ENCODE assay signal across 18 mouse cellular contexts in genomic region chr6:87807735-87808440, GRCm38 (mm10). TPM values are rescaled to one million over a fixed set of nuclear protein-coding genes. Genes with fewer than 3 reads are reported as not detected.
A peak's percentile ranks its signal among the peaks of the same experiment; 100 is the strongest.
DNase-seq lines count a peak whose midpoint lies in the region; ATAC-seq lines count a peak whose summit lies in the region.
"Had no signal": no experiment of that assay in that cellular context is flagged by ENCODE, and none has a peak within 500 bp of the region (broad histone marks: within the 10 kb centered on the region; RNA-seq: fewer than 3 reads in every experiment).

No protein-coding gene starts in this region.

- H3K4me3 ChIP-seq in midbrain, embryonic 11.5 days (ENCODE audit: low read depth, low read length): no peak overlapping the region
- no peak overlapping the region for H3K4me3 ChIP-seq in midbrain, embryonic 14.5 days (replicated peaks; ENCODE audit: low read depth, low read length)
- H3K4me3 ChIP-seq in liver, embryonic 12.5 days: peak overlapping the region; percentile 72
- H3K4me3 ChIP-seq: embryonic facial prominence, embryonic 12.5 days; heart, embryonic 10.5 days; limb, embryonic 15.5 days; midbrain, embryonic 10.5 days had no signal

- H3K9me3 ChIP-seq in midbrain, embryonic 11.5 days (ENCODE audit: control insufficient read depth, low read length): no peaks in the 10 kb centered on the region
- no peaks in the 10 kb centered on the region for H3K9me3 ChIP-seq in midbrain, embryonic 14.5 days (ENCODE audit: control insufficient read depth, low read length)
- H3K9me3 ChIP-seq in liver, embryonic 12.5 days (replicated peaks): no peaks in the 10 kb centered on the region
- H3K9me3 ChIP-seq: embryonic facial prominence, embryonic 12.5 days; heart, embryonic 10.5 days; limb, embryonic 15.5 days; midbrain, embryonic 10.5 days had no signal

- no peaks in the 10 kb centered on the region for H3K27me3 ChIP-seq in midbrain, embryonic 11.5 days (ENCODE audit: control insufficient read depth, insufficient read depth, low read length)
- no peaks in the 10 kb centered on the region for H3K27me3 ChIP-seq in midbrain, embryonic 14.5 days (ENCODE audit: control insufficient read depth, insufficient read depth, low read length)
- no peaks in the 10 kb centered on the region for H3K27me3 ChIP-seq in liver, embryonic 12.5 days (replicated peaks)
- H3K27me3 ChIP-seq: embryonic facial prominence, embryonic 12.5 days; limb, embryonic 15.5 days had no signal

- H3K27ac ChIP-seq in midbrain, embryonic 11.5 days (ENCODE audit: low read depth, low read length): no peak overlapping the region
- H3K27ac ChIP-seq in midbrain, embryonic 14.5 days (replicated peaks; ENCODE audit: low read depth, low read length): no peak overlapping the region
- peak overlapping the region; percentile 98 for H3K27ac ChIP-seq in liver, embryonic 12.5 days
- H3K27ac ChIP-seq: embryonic facial prominence, embryonic 12.5 days; hindbrain, embryonic 14.5 days; limb, embryonic 15.5 days; midbrain, embryonic 10.5 days had no signal

- ATAC-seq in midbrain, embryonic 11.5 days (ENCODE audit: low FRiP score): no peak
- no peak for ATAC-seq in midbrain, embryonic 14.5 days (ENCODE audit: low FRiP score, low TSS enrichment)
- 0 out of 2 replicates have a peak, but pooled peaks have one; percentile 18 for ATAC-seq in erythroblast, adult 5-6 weeks (replicated peaks; ENCODE audit: low FRiP score, poor library complexity, severe bottlenecking)
- no peak for ATAC-seq in liver, embryonic 12.5 days
- ATAC-seq: intestine, embryonic 16.5 days had no signal

- peaks cover 8% of the 10 kb centered on the region for H3K4me1 ChIP-seq in midbrain, embryonic 11.5 days (ENCODE audit: control insufficient read depth, insufficient read depth, low read length)
- peaks cover 8% of the 10 kb centered on the region; the same call in 1 of the 2 replicates for H3K4me1 ChIP-seq in midbrain, embryonic 14.5 days (ENCODE audit: control insufficient read depth, insufficient read depth, low read length)
- peaks cover 78% of the 10 kb centered on the region for H3K4me1 ChIP-seq in liver, embryonic 12.5 days

- H3K4me2 ChIP-seq in midbrain, embryonic 11.5 days: no peak overlapping the region
- H3K4me2 ChIP-seq in midbrain, embryonic 14.5 days (ENCODE audit: low read length): no peak overlapping the region
- peak overlapping the region; percentile 86 for H3K4me2 ChIP-seq in liver, embryonic 12.5 days
- H3K4me2 ChIP-seq: embryonic facial prominence, embryonic 12.5 days; hindbrain, embryonic 14.5 days; limb, embryonic 15.5 days had no signal

- no peak overlapping the region for H3K9ac ChIP-seq in midbrain, embryonic 11.5 days (ENCODE audit: low read length)
- H3K9ac ChIP-seq in midbrain, embryonic 14.5 days (replicated peaks; ENCODE audit: low read length): no peak overlapping the region
- H3K9ac ChIP-seq in liver, embryonic 12.5 days: peak overlapping the region; percentile 93
- H3K9ac ChIP-seq: embryonic facial prominence, embryonic 12.5 days; hindbrain, embryonic 14.5 days; limb, embryonic 15.5 days had no signal

- peak; percentile 54 for DNase-seq in midbrain, embryonic 11.5 days (ENCODE audit: low spot score, missing footprints)
- DNase-seq in midbrain, embryonic 14.5 days: no peak
- DNase-seq in layer of hippocampus, adult 9-11 months: no peak
- no peak for DNase-seq in cerebellum, postnatal 14 days
- DNase-seq in left cerebral cortex, postnatal 36 days (ENCODE audit: low spot score in 2 of 2): no peak
- DNase-seq: adrenal gland, adult 8-10 months; cerebellum, adult 18-20 months; gastrocnemius, postnatal 10 days; lung, postnatal 14 days; thymus, adult 2 months had no signal

- H3K36me3 ChIP-seq in midbrain, embryonic 11.5 days (ENCODE audit: control insufficient read depth, insufficient read depth, low read length): no peaks in the 10 kb centered on the region
- H3K36me3 ChIP-seq in midbrain, embryonic 14.5 days (ENCODE audit: control insufficient read depth, insufficient read depth, low read length): 0 out of 2 replicates have a peak, but pooled peaks cover 2% of the 10 kb centered on the region
- peaks cover 40% of the 10 kb centered on the region for H3K36me3 ChIP-seq in liver, embryonic 12.5 days
- H3K36me3 ChIP-seq: heart, embryonic 10.5 days had no signal

- intact Hi-C loops in left cerebral cortex, postnatal 36 days (cut with DNase I): no loop called here

- WGBS in midbrain, embryonic 11.5 days: 84% methylated on average over 4 of the region's 4 CpGs
- WGBS in midbrain, embryonic 14.5 days: 85% methylated on average over 4 of the region's 4 CpGs
- WGBS in liver, embryonic 12.5 days (ENCODE audit: insufficient replicate concordance): 59% methylated on average over 4 of the region's 4 CpGs

RNA-seq across cellular contexts. Expression of gene Rab43, which starts 4.1 kb away (rescaled TPM):
- polyA plus RNA-seq in midbrain, embryonic 11.5 days (2014; fragmentation: Nextera tagmentation; extraction: Ambion mirVana): 7.7 and 8.0 TPM in 2 replicates
- 9.2 and 9.8 TPM in 2 replicates for polyA plus RNA-seq in midbrain, embryonic 14.5 days (2014; fragmentation: Nextera tagmentation; extraction: Ambion mirVana)
- total RNA-seq in erythroblast, adult 5-6 weeks (2015; ENCODE audit: low replicate concordance): 173 and 230 TPM in 2 replicates
- total RNA-seq in erythroblast, adult 5-6 weeks (2017; ENCODE audit: low replicate concordance): 219 and 239 TPM in 2 replicates
- polyA plus RNA-seq in liver, embryonic 12.5 days (2016; fragmentation: Nextera tagmentation; extraction: Ambion mirVana): 28.6 and 30.5 TPM in 2 replicates
- total RNA-seq in left cerebral cortex, postnatal 36 days (2021): 10 to 100 TPM; 14.1 to 18.1 TPM

RNA-seq across cellular contexts. Expression of gene Gm45140, which starts 27.7 kb away (rescaled TPM):
- polyA plus RNA-seq in midbrain, embryonic 11.5 days (2014; fragmentation: Nextera tagmentation; extraction: Ambion mirVana): 1.9 and 4.0 TPM in 2 replicates
- 2.0 and 4.6 TPM in 2 replicates for polyA plus RNA-seq in midbrain, embryonic 14.5 days (2014; fragmentation: Nextera tagmentation; extraction: Ambion mirVana)
- total RNA-seq in erythroblast, adult 5-6 weeks (2015; ENCODE audit: low replicate concordance): 1.3 TPM in 2 replicates
- total RNA-seq in erythroblast, adult 5-6 weeks (2017; ENCODE audit: low replicate concordance): 12.8 and 18.0 TPM in 2 replicates
- polyA plus RNA-seq in liver, embryonic 12.5 days (2016; fragmentation: Nextera tagmentation; extraction: Ambion mirVana): 5.0 and 7.1 TPM in 2 replicates
- 1 to 10 TPM; 1.4 to 3.0 TPM for total RNA-seq in left cerebral cortex, postnatal 36 days (2021)

RNA-seq across cellular contexts. Expression of gene Gp9, which starts 30.0 kb away (rescaled TPM):
- 1.8 and 2.5 TPM in 2 replicates for polyA plus RNA-seq in midbrain, embryonic 11.5 days (2014; fragmentation: Nextera tagmentation; extraction: Ambion mirVana)
- polyA plus RNA-seq in midbrain, embryonic 14.5 days (2014; fragmentation: Nextera tagmentation; extraction: Ambion mirVana): 0.59 and 0.66 TPM in 2 replicates
- 5.4 and 7.7 TPM in 2 replicates for total RNA-seq in erythroblast, adult 5-6 weeks (2015; ENCODE audit: low replicate concordance)
- total RNA-seq in erythroblast, adult 5-6 weeks (2017; ENCODE audit: low replicate concordance): 4.9 and 5.6 TPM in 2 replicates
- polyA plus RNA-seq in liver, embryonic 12.5 days (2016; fragmentation: Nextera tagmentation; extraction: Ambion mirVana): 40.9 and 44.2 TPM in 2 replicates
- 1 to 10 TPM; 1.3 to 1.9 TPM for total RNA-seq in left cerebral cortex, postnatal 36 days (2021)
- total RNA-seq: gastrocnemius, postnatal 10 days had no signal

RNA-seq across cellular contexts. Expression of gene Isy1, which starts 30.7 kb away (rescaled TPM):
- polyA plus RNA-seq in midbrain, embryonic 11.5 days (2014; fragmentation: Nextera tagmentation; extraction: Ambion mirVana): 66.4 and 71.5 TPM in 2 replicates
- polyA plus RNA-seq in midbrain, embryonic 14.5 days (2014; fragmentation: Nextera tagmentation; extraction: Ambion mirVana): 21.9 and 23.9 TPM in 2 replicates
- 3.7 and 6.3 TPM in 2 replicates for total RNA-seq in erythroblast, adult 5-6 weeks (2015; ENCODE audit: low replicate concordance)
- 3.5 and 5.0 TPM in 2 replicates for total RNA-seq in erythroblast, adult 5-6 weeks (2017; ENCODE audit: low replicate concordance)
- 59.5 and 62.4 TPM in 2 replicates for polyA plus RNA-seq in liver, embryonic 12.5 days (2016; fragmentation: Nextera tagmentation; extraction: Ambion mirVana)
- 10 to 100 TPM; 24.3 to 39.2 TPM for total RNA-seq in left cerebral cortex, postnatal 36 days (2021)

RNA-seq across cellular contexts. Expression of gene Cnbp, which starts 43.0 kb away (rescaled TPM):
- polyA plus RNA-seq in midbrain, embryonic 11.5 days (2014; fragmentation: Nextera tagmentation; extraction: Ambion mirVana): 1,266 and 1,289 TPM in 2 replicates
- polyA plus RNA-seq in midbrain, embryonic 14.5 days (2014; fragmentation: Nextera tagmentation; extraction: Ambion mirVana): 553 and 588 TPM in 2 replicates
- 121 and 143 TPM in 2 replicates for total RNA-seq in erythroblast, adult 5-6 weeks (2015; ENCODE audit: low replicate concordance)
- 172 and 205 TPM in 2 replicates for total RNA-seq in erythroblast, adult 5-6 weeks (2017; ENCODE audit: low replicate concordance)
- polyA plus RNA-seq in liver, embryonic 12.5 days (2016; fragmentation: Nextera tagmentation; extraction: Ambion mirVana): 896 and 933 TPM in 2 replicates
- total RNA-seq in left cerebral cortex, postnatal 36 days (2021): 100 to 1,000 TPM; 248 to 250 TPM

Comparison
In these comparisons a context has a peak if more than half of its experiments do, and no peak if none do; other contexts are left out.
1. RNA of gene Gp9, which starts 30.0 kb away (polyA plus RNA-seq): 40.9 to 44.2 TPM in liver, embryonic 12.5 days; 1.8 to 2.5 TPM in midbrain, embryonic 11.5 days and 0.59 to 0.66 TPM in midbrain, embryonic 14.5 days; every median in the first group is over 10 times any median in the second.